Mouse (Mus musculus): ENCODE measurements at regions not wholly inside any gene's neighbourhood (a gene's known extent, or its start where the extent isn't known, plus 50 kb on each side); places are given as distances from the start of the nearest gene placed in this dataset.

DNA sequence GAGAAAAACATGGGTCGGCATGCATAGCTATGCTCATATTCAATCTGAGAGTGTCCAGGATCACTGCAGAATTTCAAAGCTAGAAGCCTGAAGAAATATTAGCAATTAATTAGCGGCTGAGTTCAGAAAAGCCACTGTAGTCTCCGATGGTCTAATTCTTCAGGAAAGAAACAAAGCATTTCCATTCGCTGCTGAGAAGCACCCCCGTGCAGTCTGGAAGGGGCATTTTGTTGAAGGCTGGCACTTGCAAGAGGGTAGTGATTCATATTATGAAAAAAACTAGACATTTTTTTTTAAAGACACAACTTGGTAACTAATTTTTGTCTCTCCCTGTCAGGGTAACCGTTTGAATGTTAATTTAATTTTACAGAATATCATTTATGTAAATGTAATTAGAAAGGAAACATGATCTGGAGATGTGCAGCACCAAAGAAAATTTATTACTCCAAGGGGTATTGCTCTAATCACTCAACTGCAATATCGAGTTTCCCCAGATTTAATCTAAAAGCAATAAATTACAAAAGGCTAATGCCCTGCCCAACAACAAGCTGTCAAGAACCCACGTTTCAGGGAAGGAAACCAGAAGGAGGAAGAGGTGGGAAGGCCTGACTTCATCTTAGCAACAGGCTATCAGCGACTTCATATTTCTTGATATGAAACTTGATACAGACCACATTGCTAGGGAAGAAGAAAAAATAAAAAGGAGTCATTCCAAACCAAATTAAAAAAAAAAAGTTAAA is 529.1 kb downstream of the Meis1 start:
- no peak overlapping the region for H3K4me3 ChIP-seq (replicated peaks)
- no peaks in the 10 kb centered on the region for H3K27me3 ChIP-seq
- no peaks in the 10 kb centered on the region for H3K9me3 ChIP-seq (replicated peaks)
- H3K27ac ChIP-seq (replicated peaks) = no peak overlapping the region
- no peaks in the 10 kb centered on the region for H3K4me1 ChIP-seq (replicated peaks)
- WGBS (ENCODE audit: insufficient replicate concordance) = 52% methylated on average over 9 of the region's 9 CpGs
- no peak for ATAC-seq (ENCODE audit: insufficient read depth)
- H3K4me2 ChIP-seq = no peak overlapping the region
- H3K36me3 ChIP-seq (replicated peaks) = no peaks in the 10 kb centered on the region
- no peak overlapping the region for H3K9ac ChIP-seq

DNA sequence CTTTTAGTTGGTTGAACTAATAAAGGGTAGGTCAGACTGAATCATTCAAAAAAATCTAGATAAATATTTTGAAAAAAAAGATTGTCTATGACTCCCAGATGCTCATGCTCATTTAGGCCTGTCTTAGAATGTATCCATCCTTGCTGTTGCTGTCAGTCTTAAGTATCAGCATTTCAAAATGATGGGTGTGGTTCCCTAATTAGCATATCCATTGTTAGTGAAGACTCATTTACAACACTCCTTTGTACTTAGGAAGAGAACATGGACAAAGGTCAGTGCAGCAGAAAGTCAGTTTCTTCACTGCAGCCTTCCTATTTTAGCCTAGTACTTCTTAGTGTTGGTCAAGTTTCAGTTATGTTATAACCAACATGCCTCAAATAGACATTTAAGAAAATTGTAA is 525.2 kb upstream of the Etaa1 start:
- no peak for ATAC-seq (ENCODE audit: insufficient read depth)
- Histone ChIP-seq H3K27me3 (no peaks in the 10 kb centered on the region), H3K27ac (replicated peaks) (no peak overlapping the region), H3K4me3 (replicated peaks) (no peak overlapping the region), H3K4me2 (no peak overlapping the region), H3K4me1 (replicated peaks) (no peaks in the 10 kb centered on the region), H3K9ac (no peak overlapping the region), H3K9me3 (replicated peaks) (no peaks in the 10 kb centered on the region), H3K36me3 (replicated peaks) (no peaks in the 10 kb centered on the region)

DNA sequence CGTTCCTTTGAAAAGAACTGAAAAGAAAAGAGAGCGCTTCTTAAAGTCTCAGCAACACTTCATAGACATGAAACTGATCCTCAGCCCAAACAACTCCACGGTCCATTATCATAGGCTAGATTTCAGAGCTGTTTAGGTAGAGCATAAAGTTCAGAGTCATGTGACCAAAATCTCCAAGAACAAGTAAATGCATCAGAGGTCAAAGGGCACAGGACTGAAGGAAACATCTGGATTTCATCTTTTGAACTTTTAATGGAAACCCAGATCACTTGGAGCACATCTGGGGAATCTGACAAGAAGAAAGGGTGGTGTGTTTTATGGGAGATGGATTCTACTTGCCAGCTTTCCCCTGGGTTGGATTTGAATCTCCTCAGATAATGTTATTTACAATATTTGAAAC is 497.6 kb upstream of the Etaa1 start:
- Histone ChIP-seq H3K9me3 (replicated peaks) (no peaks in the 10 kb centered on the region), H3K27ac (replicated peaks) (no peak overlapping the region), H3K4me3 (replicated peaks) (no peak overlapping the region), H3K4me1 (replicated peaks) (no peaks in the 10 kb centered on the region), H3K36me3 (replicated peaks) (no peaks in the 10 kb centered on the region), H3K4me2 (no peak overlapping the region), H3K27me3 (no peaks in the 10 kb centered on the region), H3K9ac (no peak overlapping the region)
- no peak for ATAC-seq (ENCODE audit: insufficient read depth)
- WGBS (ENCODE audit: insufficient replicate concordance) = 51% methylated on average over 3 of the region's 3 CpGs

DNA sequence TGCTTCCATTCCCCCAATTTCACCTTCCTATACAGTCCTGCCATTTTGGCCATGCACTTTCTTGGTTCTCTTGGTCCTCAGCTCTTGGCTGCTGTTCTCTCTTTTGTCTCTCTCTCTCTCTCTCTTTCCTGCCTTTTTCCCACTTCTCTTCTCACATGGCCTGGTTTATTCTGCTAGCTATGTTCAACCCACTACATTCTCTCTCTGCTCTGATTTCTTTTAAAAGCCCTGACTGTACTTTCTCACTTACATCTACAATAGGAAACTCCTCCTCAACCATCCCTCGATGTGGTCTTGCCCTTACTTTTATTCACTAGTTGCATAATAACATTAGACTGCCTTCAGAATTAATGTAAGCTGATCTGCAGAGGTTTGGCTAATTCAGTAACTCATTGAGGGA is 495.2 kb upstream of the Etaa1 start:
- no peaks in the 10 kb centered on the region for H3K4me1 ChIP-seq (replicated peaks)
- no peaks in the 10 kb centered on the region for H3K27me3 ChIP-seq
- H3K36me3 ChIP-seq (replicated peaks) = no peaks in the 10 kb centered on the region
- 35% methylated on average over 1 of the region's 1 CpGs for WGBS (ENCODE audit: insufficient replicate concordance)
- no peak overlapping the region for H3K4me3 ChIP-seq (replicated peaks)
- H3K9me3 ChIP-seq (replicated peaks) = no peaks in the 10 kb centered on the region
- ATAC-seq (ENCODE audit: insufficient read depth) = no peak
- no peak overlapping the region for H3K9ac ChIP-seq
- H3K27ac ChIP-seq (replicated peaks) = no peak overlapping the region
- no peak overlapping the region for H3K4me2 ChIP-seq

DNA sequence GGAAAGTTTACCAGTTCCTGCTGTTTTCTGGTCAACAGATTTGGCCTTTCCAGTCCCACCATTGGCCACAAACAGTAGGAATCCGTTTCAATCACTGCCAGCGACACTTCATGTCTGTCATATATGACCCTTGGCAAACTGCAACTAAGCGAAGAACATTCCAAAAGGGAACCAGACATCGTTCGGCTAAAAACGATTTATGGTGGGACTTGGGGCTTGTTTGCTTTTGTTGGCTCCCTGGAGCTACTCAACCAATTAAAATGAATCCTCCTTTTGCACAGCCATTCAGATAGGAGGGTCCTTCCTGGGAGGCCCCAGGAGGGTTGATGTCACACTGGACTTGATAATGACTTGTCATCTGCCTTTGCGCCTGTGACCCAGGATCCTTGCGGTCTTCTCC is 490.9 kb upstream of the Etaa1 start:
- 68% methylated on average over 8 of the region's 8 CpGs for WGBS (ENCODE audit: insufficient replicate concordance)
- H3K4me1 ChIP-seq (replicated peaks) = no peaks in the 10 kb centered on the region
- no peak overlapping the region for H3K4me3 ChIP-seq (replicated peaks)
- no peak overlapping the region for H3K27ac ChIP-seq (replicated peaks)
- no peaks in the 10 kb centered on the region for H3K36me3 ChIP-seq (replicated peaks)
- H3K4me2 ChIP-seq = no peak overlapping the region
- no peaks in the 10 kb centered on the region for H3K9me3 ChIP-seq (replicated peaks)
- H3K9ac ChIP-seq = no peak overlapping the region
- no peak for ATAC-seq (ENCODE audit: insufficient read depth)
- H3K27me3 ChIP-seq = no peaks in the 10 kb centered on the region

DNA sequence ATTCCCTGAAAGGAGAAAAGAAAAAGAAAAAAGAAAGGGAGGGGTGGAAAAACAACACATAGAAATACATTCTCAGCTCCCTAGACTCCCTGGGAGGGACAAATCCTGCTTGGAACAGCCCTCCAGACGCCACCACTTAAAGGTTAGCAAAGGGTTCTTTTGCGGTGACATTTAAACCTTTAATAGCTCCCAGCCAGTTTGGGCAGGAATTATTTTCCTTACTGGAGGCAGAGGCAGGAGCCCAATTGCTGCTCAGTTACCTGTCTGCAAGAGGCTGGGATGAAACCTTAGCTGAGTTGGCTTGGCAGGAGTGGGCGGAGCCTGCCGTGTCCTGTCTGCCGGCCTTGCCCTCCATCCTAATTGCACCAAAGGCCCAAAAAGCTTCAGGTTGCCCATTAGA is 490.4 kb upstream of the Etaa1 start:
- 59% methylated on average over 5 of the region's 5 CpGs for WGBS (ENCODE audit: insufficient replicate concordance)
- H3K4me1 ChIP-seq (replicated peaks) = no peaks in the 10 kb centered on the region
- no peaks in the 10 kb centered on the region for H3K9me3 ChIP-seq (replicated peaks)
- H3K27me3 ChIP-seq = no peaks in the 10 kb centered on the region
- H3K4me3 ChIP-seq (replicated peaks) = no peak overlapping the region
- no peaks in the 10 kb centered on the region for H3K36me3 ChIP-seq (replicated peaks)
- no peak for ATAC-seq (ENCODE audit: insufficient read depth)
- H3K4me2 ChIP-seq = no peak overlapping the region
- H3K27ac ChIP-seq (replicated peaks) = no peak overlapping the region
- no peak overlapping the region for H3K9ac ChIP-seq

DNA sequence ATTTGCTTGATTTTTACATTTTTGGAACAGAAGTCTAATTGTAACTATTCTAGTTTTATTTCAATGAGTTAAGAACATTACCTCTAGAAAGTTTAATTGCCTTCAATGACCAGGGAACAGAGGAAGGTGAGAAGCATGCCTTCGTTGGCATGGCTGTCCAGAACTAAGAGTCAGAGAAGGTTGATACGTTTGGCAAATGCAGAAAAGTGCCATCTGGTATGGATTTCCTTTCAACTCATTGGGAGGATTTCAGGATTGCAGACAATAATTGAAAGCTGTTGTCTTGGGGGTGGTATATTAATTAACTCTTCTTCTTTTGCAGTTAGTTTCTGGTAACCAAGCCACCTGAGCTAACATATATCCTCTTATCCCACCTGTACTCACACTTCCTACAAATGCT is 489.5 kb upstream of the Etaa1 start:
- Histone ChIP-seq H3K36me3 (replicated peaks) (no peaks in the 10 kb centered on the region), H3K27me3 (no peaks in the 10 kb centered on the region), H3K9ac (no peak overlapping the region), H3K4me2 (no peak overlapping the region), H3K27ac (replicated peaks) (no peak overlapping the region), H3K9me3 (replicated peaks) (no peaks in the 10 kb centered on the region), H3K4me1 (replicated peaks) (no peaks in the 10 kb centered on the region), H3K4me3 (replicated peaks) (no peak overlapping the region)
- no peak for ATAC-seq (ENCODE audit: insufficient read depth)
- 70% methylated on average over 2 of the region's 2 CpGs for WGBS (ENCODE audit: insufficient replicate concordance)

DNA sequence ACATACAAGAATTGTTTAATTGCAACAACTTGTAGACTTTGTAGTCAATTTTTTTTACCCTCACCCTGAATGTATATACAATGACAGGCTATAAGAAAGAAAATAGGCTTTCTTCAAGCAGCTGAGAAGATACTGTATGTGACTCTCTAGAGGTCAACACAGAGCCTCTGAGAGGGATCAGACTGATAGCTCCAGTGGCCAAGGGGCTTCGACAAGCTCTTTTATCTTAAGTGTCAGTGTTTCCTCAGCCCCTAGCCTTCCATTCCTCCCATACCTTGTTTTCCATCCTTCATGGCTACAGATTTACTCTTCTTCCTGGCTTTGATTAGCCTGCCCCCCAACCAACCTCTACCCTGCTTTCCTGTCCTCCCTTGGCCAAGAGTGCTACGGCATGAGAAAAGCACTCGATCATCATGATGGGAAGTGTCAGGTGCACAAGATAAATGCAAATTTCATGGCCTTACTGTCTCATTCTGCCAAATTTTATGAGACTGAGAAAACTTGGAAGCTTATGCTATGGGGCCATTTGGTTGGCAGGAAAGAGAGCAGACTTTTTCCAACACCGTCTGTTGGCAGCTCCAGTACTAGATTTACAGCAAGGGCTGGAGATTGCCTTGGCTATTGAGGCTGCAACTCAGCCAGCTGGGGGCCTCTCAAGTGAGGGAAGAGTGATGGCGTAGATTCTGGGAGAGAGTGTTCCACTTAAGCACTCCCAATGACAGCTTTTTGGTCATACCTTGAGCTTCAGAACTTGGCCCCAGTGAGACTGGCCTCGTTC is 484.3 kb upstream of the Etaa1 start:
- no peaks in the 10 kb centered on the region for H3K27me3 ChIP-seq
- no peaks in the 10 kb centered on the region for H3K4me1 ChIP-seq (replicated peaks)
- 49% methylated on average over 6 of the region's 6 CpGs for WGBS (ENCODE audit: insufficient replicate concordance)
- no peak overlapping the region for H3K27ac ChIP-seq (replicated peaks)
- no peak overlapping the region for H3K4me2 ChIP-seq
- no peak overlapping the region for H3K4me3 ChIP-seq (replicated peaks)
- H3K9me3 ChIP-seq (replicated peaks) = no peaks in the 10 kb centered on the region
- no peak for ATAC-seq (ENCODE audit: insufficient read depth)
- H3K9ac ChIP-seq = no peak overlapping the region
- no peaks in the 10 kb centered on the region for H3K36me3 ChIP-seq (replicated peaks)

DNA sequence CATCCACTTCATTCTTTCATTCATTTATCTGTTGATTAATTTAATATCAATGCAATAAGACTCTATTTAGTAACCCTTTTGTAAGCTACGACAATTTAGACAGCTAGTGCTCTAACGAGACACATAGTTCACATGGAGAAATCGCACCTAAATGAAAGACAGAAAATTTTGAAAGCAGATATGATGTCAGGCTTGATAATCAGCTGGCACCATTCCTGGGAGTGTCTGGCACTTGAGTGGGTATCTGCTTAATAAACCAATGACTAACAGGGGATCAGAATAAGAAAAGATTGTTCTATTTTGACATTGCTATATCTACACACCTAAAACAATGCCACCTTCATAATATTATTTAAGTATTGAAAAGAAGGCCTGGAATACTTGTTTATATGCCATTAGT is 467.4 kb upstream of the Etaa1 start:
- Histone ChIP-seq H3K4me3 (replicated peaks) (no peak overlapping the region), H3K4me2 (no peak overlapping the region), H3K9me3 (replicated peaks) (no peaks in the 10 kb centered on the region), H3K27me3 (no peaks in the 10 kb centered on the region), H3K27ac (replicated peaks) (no peak overlapping the region), H3K36me3 (replicated peaks) (no peaks in the 10 kb centered on the region), H3K4me1 (replicated peaks) (no peaks in the 10 kb centered on the region), H3K9ac (no peak overlapping the region)
- no peak for ATAC-seq (ENCODE audit: insufficient read depth)
- WGBS (ENCODE audit: insufficient replicate concordance) = 66% methylated on average over 3 of the region's 3 CpGs

DNA sequence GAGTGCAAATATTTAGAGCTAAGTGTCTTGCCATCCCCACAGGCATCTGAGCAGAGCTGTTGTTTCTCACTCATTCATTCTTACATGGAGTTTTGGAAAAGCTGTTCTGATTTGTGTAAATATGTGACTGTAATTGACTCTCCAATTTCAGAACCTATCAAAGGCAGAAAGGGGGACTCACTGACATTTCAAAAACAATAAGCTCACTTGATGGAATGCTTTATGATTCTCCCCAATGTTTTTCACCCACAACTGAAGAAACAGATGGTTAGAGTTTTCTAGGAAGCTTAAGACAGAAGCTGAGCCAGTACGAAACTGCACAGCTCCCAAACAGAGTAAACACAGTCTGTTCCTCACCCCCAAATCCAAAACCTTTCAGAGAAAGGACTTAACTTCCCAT is 460.1 kb upstream of the Etaa1 start:
- Histone ChIP-seq H3K27ac (replicated peaks) (no peak overlapping the region), H3K4me3 (replicated peaks) (no peak overlapping the region), H3K9me3 (replicated peaks) (no peaks in the 10 kb centered on the region), H3K27me3 (no peaks in the 10 kb centered on the region), H3K4me2 (no peak overlapping the region), H3K4me1 (replicated peaks) (no peaks in the 10 kb centered on the region), H3K9ac (no peak overlapping the region), H3K36me3 (replicated peaks) (no peaks in the 10 kb centered on the region)
- no peak for ATAC-seq (ENCODE audit: insufficient read depth)
- 49% methylated on average over 1 of the region's 1 CpGs for WGBS (ENCODE audit: insufficient replicate concordance)

DNA sequence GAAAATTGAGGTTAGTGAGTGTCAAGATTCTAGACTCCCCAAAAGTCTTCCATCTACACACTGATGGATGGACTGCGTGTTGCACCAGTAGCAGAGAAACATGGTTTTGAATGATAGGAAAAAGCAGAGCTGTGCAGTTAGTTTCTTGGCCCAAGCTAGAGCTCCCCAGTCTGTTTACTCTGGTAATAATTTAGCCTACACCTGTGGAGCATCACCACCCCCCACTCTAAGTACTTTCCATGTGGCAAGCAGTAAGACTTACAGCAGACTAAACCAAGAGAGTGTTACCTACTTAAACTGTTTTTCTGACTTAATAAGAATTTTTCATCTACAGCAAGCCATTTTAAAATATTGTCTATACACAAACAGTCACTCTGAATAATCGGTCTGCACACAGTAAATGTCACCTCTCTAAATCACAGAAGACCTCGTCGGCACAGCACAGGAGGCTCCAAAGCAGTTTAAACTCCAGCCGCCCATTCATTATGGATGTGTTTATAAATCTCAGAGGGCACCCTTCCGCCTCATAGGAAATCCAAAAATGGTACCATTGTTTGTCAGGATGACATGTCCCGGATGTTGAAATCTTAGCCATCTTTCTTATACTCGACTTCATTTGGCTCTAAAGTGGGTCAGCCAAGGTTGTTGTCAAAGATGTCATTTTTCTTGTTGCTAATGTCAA is 454.5 kb upstream of the Etaa1 start:
- Histone ChIP-seq H3K4me3 (replicated peaks) (no peak overlapping the region), H3K27me3 (no peaks in the 10 kb centered on the region), H3K27ac (replicated peaks) (no peak overlapping the region), H3K4me2 (no peak overlapping the region), H3K4me1 (replicated peaks) (no peaks in the 10 kb centered on the region), H3K9me3 (replicated peaks) (no peaks in the 10 kb centered on the region), H3K9ac (no peak overlapping the region), H3K36me3 (replicated peaks) (no peaks in the 10 kb centered on the region)
- no peak for ATAC-seq (ENCODE audit: insufficient read depth)
- 60% methylated on average over 8 of the region's 8 CpGs for WGBS (ENCODE audit: insufficient replicate concordance)

Data from liver, embryonic 15.5 days (tissue).